Mouse (Mus musculus) hindlimb bud, embryonic 11.5 days (tissue): ENCODE measurements around the gene Fxyd3.

Source experiments
- DNase-seq: peaks from one replicate; pipeline ENCODE4 v3.0.0-alpha.2; 2012; ENCODE audit warnings: low read depth, low spot score; ENCODE audit errors: extremely low spot score

The Fxyd3 gene

DNA sequence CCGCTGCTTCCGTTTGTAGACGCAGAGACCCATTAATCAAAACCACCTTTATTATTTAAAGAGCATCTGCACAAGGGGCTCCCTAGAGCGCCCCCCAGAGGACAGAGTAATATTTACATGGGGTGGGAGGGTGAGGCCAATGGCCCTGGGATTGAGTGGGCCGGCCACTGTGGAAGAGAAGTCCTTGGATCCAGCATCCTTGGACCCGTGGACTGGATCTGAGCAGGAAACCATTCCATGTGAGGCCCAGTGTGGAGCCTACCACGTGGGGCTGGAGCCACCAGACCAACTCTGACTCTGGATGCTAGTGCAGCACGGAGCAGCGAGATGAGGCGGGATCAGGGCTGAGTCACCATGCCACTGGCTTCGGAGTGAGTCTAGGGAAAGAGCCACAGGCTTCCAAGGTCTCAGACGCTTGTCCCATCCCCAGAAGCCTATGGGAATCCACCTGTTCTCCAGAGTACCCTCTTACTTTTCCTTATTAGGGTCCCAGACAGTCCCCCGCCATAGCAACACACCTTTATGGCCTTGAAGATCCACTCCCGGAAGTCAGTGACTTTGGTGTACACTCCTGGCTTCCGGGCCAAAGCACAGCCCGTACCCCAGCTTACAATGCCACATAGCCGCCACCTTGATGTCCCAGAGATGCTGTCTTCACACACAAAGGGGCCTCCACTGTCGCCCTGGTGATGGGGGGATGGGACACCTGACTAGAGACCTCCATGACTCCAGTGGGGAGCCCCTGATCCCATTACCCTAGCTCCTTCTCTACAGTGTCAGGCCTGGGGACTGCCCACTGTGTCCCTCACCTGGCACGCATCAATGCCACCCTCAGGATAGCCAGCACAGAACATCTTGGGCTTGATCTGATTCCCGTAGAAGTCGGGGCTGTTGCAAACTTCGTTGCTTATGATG lies 22.4 kb upstream of the Fxyd3 start:
- DNase-seq: no peak

DNA sequence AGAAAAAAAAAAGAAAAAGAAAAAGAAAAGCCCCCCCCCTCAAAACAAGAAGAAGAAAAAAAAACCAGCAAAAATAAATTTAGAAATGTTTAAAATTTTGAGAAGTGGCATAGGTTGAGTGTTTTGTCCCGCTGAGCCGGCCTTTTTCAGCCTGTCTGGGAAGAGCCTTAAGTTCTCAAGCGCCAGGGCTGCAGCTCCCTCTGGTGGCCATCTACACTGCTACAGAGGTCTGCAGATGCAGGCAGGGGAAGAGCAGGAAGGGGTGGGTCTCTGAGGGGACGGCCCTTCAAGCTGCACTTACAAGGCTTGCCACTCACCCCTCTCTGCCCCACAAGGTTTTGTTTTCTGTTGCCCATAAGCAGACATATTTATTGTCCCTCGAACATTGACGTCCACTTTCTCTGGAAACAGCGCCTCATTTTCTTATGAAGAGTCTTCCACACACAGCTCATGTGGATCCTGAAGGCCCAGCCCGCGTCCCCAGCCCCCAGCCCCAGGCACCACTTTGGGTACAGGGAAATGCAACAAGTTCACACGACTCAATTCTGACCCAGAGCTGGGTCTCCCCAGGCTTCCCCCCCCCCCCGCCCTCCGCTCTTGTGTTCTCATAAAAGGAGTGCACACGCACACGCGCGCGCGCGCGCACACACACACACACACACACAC lies 21.2 kb upstream of the Fxyd3 start:
- peak; percentile 73 for DNase-seq

DNA sequence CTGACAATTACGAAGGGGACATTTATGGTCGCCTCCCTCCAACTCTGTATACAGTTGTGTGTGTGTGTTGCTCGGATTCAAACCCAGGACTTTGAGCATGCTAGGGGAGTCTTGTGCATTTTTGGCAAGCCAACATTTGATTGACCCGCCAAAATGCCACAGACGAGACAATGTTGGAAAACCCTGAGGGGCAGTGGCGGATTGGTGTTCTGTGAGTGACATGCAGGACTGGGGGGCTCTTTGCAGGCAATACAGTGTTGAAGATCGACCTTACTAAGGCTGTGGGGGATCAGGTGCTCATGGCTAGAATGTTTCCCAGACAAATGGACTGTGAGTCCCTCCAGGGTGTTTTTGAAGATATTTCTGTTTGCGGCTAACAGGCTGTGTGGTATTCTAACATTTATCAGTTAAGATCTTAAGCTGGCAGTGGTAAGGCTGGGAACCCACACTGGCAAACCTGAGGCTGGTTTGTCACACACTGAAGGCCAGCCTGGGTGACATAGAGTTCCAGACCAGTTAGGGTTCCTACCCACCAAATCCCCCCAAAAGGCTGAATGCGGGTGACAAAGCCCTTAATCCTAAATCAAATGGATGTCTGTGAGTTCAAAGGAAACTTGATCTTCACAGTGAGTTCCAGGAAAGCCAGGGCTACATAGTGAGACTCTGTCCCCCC lies 20.5 kb upstream of the Fxyd3 start:
- no peak for DNase-seq

DNA sequence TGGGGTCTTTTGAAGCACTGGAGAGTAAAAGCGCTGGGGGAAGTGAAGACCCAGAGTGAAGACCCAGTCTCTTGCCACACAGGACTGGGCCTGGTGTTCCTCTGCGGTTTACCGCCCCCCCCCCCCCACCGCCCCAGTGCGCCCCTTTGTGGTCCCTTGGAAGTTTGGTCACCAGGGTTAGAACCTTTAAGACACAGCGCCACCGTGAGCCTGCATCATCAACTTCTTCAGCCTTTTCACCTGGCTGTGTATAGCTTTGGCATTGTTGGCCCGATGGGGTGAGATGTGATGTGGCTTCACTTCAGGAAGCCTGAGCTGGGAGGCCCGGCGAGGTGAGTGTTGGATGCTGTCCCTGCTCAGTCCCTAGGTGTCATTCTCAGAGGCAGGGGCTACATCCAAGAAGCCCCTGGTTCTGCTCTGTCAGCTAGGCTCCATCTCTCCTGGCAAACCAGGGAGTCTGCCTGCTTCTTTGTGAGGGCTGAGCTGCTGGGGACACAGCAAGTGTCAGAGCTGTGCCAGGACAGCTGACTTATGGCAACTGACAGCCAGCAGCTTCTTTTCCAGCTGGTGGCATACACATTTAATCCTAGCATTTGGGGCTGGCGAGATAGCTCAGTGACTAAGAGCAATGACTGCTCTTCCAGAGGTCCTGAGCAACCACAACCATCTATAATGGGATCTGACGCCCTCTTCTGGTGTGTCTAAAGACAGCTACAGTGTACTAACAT lies 18.4 kb upstream of the Fxyd3 start:
- no peak for DNase-seq

DNA sequence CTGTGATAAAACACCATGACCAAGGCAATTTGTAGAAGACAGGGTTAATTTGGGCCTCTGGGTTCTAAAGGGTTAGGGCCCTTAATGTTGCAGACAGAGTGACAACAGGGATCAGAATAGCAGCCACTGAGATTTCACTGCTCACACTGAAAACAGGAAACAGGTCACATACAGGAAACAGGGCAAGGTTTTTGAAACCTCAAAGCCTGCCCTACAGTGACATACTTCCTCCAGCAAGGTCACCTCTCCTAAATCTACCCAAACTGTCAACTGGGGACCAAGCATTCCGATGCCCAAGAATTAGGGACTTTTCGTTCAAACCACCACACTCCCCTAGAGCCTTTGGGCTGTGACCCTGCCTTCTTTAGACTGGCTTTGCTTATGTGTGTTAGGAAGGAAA lies 13.2 kb upstream of the Fxyd3 start:
- DNase-seq: no peak

DNA sequence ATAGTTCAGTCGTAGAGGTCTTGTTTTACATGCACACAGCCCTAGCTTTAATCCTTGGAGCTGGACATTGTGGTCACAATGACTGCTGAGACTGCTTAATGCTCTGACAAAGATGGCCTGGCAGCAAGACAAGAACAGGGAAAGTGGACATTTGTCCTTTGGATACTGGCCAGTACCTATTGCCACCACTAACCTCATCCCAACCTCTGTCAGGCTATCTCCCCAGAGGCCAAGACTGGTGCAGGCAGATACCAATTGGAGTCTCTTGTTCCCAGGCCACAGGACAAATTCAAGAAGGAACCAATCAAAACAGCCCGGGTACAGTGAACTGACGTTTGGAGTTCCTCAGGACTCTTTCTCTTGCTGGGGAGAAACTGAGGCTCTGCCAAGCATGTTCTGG lies 11.7 kb upstream of the Fxyd3 start:
- DNase-seq: no peak

DNA sequence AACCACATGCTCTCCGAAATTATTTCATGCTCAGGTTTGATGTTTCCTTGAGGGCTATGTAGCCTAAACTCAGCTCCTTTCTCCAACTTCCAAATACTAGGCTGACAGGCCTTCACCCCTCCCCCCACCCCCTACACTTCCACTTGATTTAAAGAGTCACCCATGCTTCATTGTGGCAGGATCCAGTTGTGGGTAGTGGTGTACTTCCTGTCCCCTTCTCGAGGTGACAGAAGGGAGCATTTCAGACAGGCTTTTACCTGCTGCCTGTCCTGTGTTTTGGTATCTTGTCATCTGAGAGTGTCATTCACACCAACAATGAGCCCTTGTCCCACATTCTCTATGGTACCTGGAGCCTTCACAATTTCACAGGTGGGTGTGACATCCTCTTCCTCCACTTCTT lies 10.8 kb upstream of the Fxyd3 start:
- no peak for DNase-seq

DNA sequence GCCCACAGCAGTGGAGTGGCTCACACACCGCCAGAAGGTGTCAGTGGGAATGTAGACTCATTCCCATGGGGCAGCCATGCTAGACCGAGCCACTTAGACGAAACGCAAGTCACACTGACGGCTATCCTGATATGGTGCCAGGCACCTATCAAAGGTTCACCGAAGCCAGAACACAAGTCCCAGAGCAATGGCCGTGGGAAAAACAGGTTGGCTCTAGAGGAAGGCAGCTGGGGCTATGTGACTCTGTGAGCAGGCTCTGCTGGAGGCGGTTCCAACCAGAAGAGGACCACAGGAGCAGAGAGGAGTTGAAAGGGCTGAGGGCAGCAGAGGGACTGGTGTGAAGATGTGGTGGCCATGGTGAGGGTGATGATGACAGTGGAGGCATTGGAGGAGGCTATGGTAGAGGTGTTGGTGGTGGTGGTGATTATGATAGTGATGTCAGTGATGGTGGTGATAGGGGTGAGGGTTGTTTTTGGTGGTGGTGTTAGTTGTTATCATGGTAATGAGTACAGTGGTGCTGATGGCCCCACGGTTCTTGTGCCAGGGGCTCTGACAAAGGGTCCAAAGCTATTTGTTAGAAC lies 9.8 kb upstream of the Fxyd3 start:
- no peak for DNase-seq

DNA sequence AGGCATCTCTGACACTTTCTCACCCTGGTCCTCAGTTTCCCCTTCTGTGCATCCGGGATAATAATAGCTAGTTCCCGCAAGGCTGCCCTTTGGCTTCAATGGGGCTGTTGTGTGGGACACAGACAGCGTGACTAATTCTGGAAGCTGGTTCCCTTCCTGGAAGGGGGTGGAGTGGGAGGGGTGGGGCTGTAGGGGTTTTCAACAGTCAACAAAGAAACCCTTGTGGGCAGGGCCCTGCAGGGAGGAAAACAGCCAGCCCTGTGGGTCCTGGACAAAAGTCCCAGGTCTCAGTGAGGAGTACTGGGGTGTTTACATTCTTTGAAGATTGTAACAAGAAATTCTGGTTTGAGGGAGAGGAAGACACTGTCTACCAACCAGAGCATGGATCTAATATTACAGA lies 8.7 kb upstream of the Fxyd3 start:
- no peak for DNase-seq

DNA sequence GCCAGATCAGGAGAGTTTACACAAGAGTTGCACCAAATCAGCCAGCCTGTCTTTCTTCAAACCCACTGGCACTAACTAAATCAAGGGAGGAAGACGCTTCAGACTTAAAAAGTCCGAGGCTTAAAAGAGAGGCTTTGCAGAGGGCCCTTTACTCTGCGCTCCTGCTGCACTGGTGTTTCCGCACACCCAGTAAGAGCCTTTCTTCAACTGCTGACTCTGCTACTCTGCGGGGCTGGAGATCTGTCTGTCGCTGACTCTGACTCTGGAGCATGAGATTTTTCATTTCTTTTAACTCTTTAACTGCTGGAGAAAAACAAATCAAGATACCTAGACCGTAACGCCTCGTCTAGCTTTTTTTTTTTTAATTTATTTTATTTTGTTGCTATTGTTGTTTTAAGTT lies 7.6 kb upstream of the Fxyd3 start:
- DNase-seq: no peak

DNA sequence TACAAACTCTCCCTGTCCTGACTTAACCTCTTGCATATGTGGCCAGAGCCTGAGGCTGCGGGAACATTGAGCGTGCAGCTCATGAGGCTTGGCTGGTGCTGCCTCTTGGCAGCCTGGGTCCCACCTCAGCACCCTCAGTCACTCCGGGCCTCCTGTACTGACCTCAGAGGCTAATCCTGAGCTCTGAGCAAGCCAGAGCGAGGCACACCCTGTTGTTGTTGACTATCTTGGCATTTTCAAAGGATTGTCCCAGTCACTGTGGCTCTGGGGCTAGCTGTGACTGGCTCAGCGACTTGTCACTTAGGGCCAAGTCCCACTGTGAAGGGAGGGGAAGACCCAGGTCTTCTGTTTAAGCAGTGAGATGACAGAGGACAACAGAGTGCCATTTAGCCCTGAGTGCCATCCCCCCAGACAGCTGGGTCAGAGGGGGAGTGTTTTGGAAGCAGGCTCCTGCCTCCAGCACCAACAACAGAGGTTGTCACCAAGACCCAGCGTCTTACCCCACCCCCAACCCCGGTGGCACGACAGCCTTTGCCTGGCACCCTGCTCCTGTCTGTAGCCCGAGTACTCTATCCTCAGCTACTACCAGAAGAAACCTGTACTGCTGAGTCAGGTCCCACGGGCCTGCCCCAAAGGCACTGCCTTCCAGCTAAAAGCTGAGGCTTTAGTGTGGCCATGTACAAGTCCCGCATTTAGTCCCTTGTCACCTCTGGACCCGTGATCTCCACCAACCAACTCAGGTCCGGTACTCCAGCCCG lies 6.5 kb upstream of the Fxyd3 start:
- DNase-seq: no peak

DNA sequence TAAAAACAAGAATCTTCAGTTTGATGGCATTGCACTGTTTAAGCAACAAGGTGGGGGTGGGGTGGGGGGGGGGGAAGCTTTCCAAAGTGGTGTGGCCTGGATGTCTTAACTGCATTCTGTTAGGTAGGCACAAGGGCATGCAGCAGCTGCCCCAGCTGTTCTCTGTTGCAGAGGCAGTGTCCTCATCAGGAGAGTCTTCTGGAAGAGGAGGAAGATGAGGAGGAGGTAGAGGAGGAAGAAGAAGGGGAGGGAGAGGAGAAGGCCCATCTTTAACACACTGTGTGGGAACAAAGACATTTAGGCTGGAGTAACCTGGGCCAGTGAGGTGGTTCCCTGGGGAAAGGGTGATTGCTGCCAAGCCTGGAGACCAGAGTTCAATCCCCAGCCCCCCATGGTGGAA lies 5.6 kb upstream of the Fxyd3 start:
- DNase-seq: no peak

DNA sequence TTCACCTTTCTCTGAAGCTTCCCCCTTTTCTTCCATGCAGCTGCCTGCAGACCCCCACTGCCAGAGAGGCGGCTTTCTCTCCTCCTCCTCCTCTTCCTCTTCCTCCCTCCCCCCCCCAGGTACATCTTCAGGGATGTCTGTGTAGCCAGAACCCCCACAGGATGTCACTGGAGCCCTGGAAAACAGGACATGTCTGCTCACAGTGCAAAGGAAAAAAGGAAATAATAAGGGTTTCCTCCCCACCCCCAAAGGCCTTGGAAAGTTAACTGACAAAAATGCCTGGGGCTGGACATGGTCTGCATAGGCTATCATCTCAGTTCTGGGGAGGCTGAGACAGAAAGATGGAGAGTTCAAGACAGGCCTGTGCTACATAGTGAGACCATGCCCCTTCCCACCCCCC lies 4.6 kb upstream of the Fxyd3 start:
- no peak for DNase-seq

DNA sequence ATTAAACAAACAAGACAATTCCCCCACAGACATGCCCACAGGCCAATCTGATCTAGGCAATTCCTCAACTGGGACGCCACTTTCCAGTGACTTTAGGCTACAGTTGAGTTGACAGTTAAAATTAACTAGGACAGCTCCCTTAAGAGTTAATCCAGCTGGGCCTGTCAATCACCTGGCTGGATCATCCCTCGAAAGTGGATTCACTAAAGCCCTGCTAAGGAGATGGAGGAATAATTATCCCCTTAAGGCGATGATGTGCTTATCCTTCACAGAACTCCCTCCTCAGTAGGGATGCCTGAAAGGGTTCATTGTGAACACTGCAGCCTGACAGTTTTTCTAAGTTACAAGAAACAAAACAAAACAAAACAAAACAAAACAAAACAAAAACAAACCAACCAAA lies 4.1 kb upstream of the Fxyd3 start:
- DNase-seq: no peak

DNA sequence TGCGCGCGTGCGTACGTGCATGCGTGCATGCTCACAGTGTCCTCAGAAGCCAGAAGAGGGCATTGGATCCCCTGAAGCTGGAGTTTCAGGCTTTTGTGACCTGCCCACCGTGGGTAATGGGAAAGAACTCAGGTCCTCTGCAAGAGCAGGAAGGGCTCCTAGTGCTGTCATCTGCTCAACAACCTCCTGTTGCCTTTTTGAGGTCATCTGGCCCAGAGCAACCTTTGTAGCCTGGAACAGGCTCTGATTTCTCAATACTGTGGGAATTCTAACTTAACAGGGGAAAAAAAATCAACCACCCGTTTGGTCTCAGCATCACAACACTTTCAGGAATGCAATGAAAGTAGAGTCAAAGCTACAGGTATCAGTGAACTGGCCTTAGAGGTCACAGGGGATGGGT lies 3.2 kb upstream of the Fxyd3 start:
- DNase-seq: no peak

DNA sequence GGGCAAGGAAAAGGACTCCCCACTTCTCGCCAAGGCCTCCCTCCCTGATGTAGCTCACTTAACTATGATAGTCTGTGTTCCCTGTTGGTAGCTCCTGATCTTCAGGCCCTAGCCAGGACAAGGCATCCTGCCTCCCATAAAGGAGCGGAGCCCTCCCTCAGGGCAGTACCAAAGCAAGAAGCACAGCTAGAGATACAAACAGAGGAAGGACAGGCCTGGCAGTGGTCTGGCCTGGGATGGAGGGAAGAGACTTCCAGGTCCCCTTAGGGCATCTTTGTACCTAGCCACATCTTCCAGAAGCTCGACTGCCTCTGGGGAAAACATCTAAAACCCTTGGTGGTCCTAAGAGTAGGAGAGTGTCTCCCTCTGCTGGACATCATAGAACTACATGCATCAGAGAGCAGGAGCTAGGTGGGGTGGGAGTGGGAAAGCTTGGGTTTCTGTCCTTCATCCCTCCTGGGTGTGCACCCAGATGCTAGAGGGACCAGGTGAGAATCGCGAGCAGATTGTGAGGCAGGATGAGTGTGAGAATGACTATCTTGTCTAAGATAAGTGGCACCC lies 1.5 kb upstream of the Fxyd3 start:
- DNase-seq: peak; percentile 46

DNA sequence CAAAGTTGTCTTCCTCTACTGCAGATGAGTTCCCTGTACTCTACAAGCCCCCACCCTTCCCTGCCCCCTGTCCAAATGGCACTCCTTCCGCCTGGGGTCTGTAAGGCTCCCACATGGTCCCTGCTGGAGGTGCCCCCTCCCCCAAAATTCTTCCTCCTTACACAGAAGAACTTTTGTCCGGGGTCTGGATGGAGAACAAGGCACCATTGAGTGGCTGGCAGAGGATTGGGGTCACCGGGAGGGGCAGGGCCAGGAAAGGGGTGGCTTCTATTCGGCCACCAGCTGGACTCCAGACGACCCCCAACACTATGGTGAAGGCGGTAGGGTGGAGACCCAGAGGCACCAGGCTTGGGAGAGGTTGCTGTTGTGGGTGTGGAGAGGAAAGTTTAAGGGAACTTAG lies 966 bp upstream of the Fxyd3 start:
- no peak for DNase-seq

DNA sequence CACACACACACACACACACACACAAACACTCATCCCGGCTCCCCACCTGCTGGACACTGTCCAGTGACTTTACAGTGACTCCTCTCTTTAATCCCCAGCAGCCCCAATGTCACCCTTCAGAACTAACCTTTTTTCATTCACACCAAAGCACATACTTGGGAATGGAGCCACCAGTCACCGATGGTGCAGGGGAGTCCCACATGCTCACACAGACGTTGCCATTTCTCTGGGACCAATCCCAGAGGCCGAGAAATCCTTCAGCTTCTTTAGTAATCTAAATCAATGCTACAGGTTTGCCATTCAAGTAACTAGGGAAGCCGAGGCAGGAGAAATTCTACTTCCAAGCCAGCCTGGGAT lies 1.8 kb downstream of the Fxyd3 start:
- no peak for DNase-seq

DNA sequence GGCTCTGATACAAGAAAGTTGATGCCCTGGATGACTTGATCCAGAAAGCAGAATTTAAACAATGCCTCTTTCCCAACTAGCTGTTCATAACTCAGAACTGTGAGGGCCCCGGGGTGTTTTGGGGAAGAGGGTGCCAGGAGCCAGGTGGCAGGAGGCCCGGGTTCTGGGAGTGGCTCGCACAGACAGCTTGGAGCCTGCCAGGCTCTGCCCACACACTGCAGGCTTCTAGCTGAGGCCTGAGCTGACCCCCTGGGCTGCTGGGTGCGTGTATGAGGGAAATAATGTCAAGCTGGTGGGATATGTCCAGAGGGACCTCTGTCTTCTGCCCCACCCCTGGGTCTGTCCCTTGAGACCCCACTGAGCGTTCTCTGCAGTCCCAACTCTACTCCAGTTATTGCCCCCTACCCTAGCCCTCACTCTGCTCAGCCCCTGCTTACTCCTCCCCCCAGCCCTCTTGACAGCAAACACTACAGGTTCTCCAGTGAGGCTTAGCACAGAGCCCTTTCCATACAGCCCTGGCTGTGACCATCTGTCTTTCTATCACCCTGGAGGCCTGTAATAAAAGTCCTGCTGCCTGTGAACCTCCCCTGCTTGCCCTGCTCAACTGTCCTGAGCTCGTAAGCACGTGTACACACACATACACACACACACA lies 2.3 kb downstream of the Fxyd3 start:
- no peak for DNase-seq

DNA sequence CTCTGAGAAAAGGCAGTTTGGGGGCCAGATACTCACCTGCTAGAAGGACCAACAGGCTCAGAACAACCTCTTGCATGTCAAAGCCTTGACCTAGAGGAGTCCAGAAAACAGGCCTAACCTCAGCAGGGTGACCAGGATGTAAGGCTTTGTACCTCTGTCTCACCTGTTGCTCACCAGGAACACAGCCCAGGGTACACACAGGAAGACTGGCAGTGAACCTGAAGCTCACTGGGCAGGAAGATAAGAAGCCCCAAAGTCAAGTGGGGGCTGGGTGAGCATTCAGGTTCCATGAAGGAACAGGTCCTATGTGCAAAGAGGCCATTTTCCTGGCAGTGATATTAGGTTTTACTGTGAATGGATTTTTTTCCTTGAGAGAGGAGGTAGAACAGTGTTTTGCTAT lies 3.0 kb downstream of the Fxyd3 start:
- no peak for DNase-seq
